Mouse (Mus musculus): ENCODE measurements around the gene Ift46. TPM values are rescaled to one million over a fixed set of nuclear protein-coding genes. Genes with fewer than 3 reads are reported as not detected.

Ift46 gene
- total RNA-seq (2017): 40.8 and 56.6 TPM in 2 replicates

DNA sequence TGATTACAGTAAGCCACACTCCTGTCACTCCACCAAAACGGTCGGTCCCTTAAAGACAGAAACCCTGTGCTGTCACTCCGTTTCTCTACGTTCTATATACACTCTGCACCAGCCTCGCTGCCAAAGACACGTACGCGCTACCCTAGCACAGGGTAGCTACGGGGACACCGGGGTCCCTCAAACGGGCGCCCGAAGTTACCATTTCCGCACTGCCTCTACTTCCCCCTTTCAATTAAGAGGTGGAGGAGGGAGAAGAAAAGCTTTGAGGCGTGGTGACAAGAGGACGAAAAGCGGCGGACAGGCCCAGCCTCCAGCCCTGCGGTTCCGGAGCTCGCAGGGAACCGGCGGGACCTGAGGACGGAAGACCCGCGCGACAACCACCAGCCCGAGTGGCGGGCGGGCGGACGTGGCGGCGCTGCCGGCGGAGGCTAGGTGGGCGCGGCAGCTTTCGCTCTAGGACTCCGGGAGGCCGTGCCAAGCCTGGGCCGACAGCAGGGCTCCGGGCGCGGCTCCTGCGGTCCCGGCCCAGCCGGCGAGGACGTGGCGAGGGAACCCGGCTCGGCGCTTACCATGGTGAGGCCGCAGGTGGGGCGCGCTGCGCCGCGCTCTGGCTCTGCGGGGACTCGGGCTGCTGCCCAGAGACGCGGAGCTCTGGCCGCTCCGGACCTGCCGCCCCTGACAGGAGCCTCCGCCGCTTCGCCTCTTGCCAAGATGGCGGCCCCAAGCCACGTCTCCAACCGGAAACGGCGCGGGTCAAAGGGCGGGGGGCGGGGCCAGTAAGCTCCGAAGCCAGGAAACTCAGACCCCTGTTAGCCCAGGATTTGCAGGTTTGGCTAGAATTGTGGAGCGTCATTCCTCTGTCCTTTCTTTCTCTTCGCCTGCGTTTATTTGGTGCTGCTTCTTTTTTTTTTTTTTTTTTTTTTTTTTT lies at the start of gene Ift46, which contains the start of gene Arcn1:
TSS of gene Ift46 (plus strand) at position 808 of the 928 bp plus-strand sequence.
TSS of gene Arcn1 (minus strand) at position 745 of the 928 bp plus-strand sequence.
- peak; percentile 83 to 90 for ATAC-seq (replicated peaks in 1 of 2; ENCODE audit: insufficient read depth in 1 of 2, low FRiP score in 2 of 2, low TSS enrichment in 1 of 2, low read depth in 1 of 2, poor library complexity in 2 of 2, severe bottlenecking in 2 of 2)

DNA sequence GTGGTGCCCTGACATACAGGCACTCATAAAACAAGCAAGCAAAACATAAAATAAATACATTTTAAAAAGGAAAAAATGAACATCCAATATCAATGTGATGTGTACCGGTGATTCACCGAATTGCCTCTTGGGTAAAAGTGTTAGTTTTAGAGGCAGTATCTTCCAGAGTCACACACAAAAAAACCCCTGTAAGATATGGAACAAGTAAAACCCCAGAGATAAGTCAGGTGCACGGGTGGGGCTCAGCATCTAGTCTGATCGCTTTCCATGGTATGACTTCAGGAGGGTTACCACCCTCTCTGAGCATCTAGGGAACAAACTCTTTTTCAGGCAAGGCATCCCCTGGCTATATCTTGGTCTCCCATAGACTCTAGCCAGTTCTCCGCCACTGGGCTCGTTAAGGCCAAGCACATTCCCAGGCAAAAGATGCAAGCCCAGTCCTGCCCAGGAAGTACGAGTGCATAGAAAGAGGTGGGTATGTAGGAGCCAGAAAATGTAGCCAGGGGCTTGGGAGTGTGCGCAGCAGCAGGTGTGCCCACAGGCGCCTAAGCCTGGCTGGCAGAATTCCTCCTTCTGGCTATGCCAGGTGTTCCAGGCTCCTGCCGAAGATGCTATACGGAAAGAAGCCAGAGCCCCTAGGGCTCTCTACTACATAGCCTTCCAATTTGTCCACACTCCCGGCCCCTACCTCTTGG lies 48.6 kb upstream of the Ift46 start:
- no peak for ATAC-seq (replicated peaks in 1 of 2; ENCODE audit: insufficient read depth in 1 of 2, low FRiP score in 2 of 2, low TSS enrichment in 1 of 2, low read depth in 1 of 2, poor library complexity in 2 of 2, severe bottlenecking in 2 of 2)

DNA sequence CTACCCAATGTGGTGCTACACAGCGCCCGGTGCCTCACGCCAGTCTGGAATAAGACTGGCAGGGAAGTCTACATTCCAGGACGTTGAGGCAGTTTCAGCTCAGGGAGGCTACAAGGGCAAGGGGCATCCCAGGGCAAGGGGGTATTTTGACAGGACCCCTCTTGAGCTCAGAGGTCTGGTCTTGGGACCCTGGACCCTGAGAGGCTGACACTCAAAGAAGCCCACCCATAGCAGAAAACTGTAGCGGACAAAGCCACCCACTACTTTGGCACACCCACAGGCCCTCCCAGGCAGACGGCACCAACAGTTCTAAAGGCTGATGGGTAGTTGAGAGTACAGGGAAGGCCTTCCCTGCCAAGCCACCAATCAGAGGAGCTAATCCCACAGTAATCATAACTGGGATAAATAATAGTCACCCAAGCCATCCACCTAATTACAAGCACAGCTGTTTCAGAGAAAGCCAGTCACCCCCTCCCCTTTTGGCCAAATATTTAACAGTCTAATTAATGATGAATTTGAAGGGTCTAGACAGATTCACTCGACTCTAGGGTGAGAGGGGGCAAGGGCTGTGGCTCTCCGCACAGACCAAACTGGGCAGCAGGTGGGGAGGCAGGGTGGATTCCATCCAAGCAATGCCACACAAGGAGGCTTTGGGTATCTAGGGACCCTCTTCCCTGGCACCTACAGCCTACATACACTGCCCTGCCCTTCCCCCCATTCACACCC lies 47.9 kb upstream of the Ift46 start:
- no peak for ATAC-seq (replicated peaks in 1 of 2; ENCODE audit: insufficient read depth in 1 of 2, low FRiP score in 2 of 2, low TSS enrichment in 1 of 2, low read depth in 1 of 2, poor library complexity in 2 of 2, severe bottlenecking in 2 of 2)

DNA sequence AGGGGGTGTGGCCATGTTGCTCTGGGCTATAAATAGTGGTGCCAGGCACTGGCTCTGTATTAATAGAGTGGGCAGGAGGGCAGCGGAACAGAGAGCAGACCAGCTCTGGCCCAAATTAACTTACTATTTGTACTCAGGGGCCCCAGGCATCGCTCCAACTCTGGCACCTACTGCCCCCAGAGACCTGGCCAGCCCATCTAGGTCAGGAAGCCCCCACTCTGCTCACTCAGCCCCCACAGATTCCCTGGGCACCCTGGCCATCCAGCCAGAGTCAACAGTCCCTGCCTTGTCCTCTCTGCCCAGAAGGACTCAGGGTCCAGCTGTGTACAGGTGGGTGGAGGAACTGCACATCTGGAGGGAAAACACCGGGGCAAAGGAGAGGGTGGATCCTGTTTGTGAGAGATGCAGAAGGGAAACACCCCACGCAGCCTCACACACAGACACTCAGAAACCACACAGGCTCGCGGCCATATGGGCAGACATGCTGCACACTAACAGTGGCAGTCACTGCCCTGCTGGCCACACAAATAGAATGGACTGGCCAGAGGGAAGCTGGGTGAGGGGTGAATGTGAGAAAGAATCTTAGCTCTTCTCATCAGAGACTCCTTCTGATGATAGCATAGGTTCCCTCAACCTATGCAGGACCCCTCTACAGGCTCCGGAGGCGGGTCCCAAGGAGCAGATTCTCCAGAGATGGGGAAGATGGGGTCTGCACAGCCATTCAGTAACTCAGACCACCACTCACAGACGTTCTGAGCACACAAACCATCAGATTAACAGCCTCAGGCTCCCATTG lies 47.2 kb upstream of the Ift46 start:
- ATAC-seq (replicated peaks in 1 of 2; ENCODE audit: insufficient read depth in 1 of 2, low FRiP score in 2 of 2, low TSS enrichment in 1 of 2, low read depth in 1 of 2, poor library complexity in 2 of 2, severe bottlenecking in 2 of 2): no peak

DNA sequence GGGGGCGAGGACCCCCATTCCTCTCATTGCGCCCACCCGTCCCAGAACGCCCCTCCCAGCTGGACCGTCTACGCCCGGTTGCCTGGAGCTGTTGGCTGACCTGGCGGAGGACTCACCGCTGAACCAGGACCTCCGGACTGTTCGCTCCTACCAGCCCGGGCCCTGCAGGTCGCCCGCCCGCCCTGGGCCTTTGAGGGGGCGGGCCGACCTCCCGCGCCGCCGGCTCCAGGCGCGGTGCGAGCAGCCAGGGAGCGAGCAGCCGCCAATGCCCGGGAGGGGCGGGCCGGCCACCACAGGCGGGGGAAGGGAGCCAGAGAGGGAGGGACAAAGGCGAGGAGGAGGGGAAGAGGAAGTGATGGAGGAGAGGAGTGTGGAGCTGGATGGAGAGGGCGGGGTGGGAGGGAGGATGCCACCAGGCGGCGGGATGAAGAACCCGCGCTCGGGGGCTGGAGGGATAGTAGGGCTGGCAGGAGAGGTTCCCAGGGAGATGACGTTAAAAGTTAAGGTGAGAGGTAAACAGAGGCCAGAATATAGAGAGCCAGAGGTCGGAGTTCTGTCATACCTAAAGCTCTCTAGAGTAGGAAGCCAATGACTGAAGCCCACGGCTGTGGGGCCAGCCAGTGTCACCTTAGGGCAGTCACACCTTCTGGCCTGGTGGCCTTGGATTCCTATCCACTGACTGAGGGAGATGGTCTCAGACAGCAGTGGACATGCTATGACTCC lies 46.4 kb upstream of the Ift46 start:
- peak; percentile 64 to 80 for ATAC-seq (replicated peaks in 1 of 2; ENCODE audit: insufficient read depth in 1 of 2, low FRiP score in 2 of 2, low TSS enrichment in 1 of 2, low read depth in 1 of 2, poor library complexity in 2 of 2, severe bottlenecking in 2 of 2)

DNA sequence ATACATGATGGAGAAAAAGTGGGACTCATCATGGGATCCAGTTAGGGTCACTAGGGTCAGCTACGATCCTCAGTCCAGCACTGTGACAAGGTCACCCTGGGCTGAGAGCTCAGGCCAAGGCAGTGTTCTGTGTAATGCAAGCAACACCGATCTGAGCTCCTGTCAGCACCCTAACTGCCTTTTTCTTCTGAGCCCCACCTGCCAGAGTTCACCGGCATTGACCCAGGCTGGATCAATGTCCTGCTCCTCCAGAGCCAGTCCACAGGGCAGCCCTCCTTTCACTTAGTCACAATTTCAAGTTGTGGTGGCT lies 45.9 kb upstream of the Ift46 start:
- no peak for ATAC-seq (replicated peaks in 1 of 2; ENCODE audit: insufficient read depth in 1 of 2, low FRiP score in 2 of 2, low TSS enrichment in 1 of 2, low read depth in 1 of 2, poor library complexity in 2 of 2, severe bottlenecking in 2 of 2)

DNA sequence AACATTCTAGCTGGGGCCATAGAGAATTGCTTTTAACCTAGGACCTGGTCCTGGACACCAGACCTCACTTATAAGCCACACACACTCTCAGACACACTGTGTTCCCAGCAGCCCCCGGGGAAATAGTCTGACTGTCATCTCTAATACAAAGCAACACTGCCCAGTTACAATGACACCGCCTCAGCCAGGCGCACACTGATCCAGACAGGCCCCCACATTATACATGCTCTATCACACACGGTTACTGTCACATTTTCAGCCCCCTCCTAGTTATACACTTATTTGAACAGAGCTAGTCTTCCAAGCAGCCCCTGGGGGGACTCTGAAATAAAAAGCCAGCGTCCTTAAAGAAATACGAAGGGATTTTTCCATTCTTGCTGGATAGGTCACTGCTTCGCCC lies 45.1 kb upstream of the Ift46 start:
- no peak for ATAC-seq (replicated peaks in 1 of 2; ENCODE audit: insufficient read depth in 1 of 2, low FRiP score in 2 of 2, low TSS enrichment in 1 of 2, low read depth in 1 of 2, poor library complexity in 2 of 2, severe bottlenecking in 2 of 2)

DNA sequence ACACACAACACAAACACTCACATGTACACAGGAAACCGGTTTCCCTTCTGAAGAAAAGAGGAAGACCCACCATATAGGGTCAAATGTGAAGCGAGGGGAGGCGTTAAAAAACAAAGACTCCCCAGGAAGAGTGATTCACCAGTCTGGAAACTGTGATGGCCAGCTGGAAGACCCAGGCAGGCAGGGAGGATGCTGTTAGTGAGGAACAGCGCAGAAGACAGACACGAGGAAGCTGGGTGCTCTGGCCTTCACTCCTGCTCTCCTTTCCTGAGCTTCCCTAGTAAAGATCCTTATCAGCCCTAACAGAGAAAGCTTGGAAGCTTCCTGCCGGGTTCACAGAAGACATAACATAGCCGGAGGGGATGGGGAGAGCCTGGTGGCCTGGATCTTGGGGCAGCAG lies 44.7 kb upstream of the Ift46 start:
- no peak for ATAC-seq (replicated peaks in 1 of 2; ENCODE audit: insufficient read depth in 1 of 2, low FRiP score in 2 of 2, low TSS enrichment in 1 of 2, low read depth in 1 of 2, poor library complexity in 2 of 2, severe bottlenecking in 2 of 2)

DNA sequence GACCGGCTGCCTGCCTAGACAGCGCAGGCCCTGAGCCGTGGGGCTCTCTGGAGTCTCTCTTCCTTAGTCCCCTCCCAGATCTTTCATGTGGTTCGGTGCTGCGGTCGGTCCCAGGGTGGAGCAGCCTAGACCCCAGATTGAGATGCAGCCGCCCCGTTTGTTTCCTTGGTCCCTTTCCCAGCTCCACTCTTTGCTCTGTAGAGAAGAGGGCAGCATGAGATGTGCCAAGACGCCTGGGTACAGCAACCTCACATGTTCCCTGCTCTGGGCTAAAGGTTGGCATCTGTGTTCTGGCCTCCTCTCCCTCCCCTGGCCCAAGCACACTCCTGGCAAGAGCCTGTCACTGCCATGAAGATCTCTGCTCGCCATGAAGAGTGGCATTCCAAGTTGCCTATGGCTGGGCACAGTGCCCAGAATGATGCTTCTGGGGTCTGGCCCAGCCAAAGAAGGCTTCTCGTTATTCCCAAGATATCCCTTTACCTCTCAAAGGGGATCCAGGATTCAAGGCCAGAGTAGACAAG lies 44.1 kb upstream of the Ift46 start:
- no peak for ATAC-seq (replicated peaks in 1 of 2; ENCODE audit: insufficient read depth in 1 of 2, low FRiP score in 2 of 2, low TSS enrichment in 1 of 2, low read depth in 1 of 2, poor library complexity in 2 of 2, severe bottlenecking in 2 of 2)

DNA sequence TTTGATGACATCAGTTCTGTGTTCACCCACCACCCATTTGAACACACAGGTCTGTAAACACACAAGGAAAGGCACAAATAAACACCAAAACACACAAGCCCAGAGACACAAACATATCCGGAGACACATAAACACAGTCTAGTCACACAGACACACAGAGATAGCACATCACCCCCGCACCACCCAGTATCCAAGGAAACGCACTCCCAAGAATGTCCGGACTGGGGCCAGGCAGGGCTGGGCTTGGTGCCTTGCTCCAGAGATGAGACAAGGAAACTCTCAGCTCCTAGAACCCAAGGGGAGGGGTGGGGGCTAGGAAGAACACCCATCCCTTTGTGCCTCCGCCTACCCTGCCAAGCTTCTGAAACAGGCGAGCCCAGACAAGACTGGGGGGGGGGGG lies 43.5 kb upstream of the Ift46 start:
- no peak for ATAC-seq (replicated peaks in 1 of 2; ENCODE audit: insufficient read depth in 1 of 2, low FRiP score in 2 of 2, low TSS enrichment in 1 of 2, low read depth in 1 of 2, poor library complexity in 2 of 2, severe bottlenecking in 2 of 2)

DNA sequence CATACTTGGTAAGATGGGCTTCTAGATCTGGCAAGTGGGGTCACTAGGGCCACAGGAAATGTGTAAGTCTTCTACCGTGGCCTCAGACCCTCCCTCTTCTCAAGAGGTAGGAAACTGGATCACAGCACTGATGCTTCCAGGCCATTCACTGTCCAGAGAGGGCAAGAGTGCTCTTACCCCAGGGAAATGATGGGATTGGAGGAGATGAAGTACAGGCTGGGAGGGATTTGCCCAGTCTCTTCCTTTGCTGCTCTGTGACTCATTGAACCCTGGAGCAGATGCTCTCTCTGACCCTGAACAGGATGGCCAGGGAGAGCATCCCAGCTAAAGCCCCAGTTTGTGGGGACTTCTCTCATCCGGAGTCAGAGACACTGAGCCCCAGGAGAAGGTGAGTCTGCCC lies 43.0 kb upstream of the Ift46 start:
- no peak for ATAC-seq (replicated peaks in 1 of 2; ENCODE audit: insufficient read depth in 1 of 2, low FRiP score in 2 of 2, low TSS enrichment in 1 of 2, low read depth in 1 of 2, poor library complexity in 2 of 2, severe bottlenecking in 2 of 2)

DNA sequence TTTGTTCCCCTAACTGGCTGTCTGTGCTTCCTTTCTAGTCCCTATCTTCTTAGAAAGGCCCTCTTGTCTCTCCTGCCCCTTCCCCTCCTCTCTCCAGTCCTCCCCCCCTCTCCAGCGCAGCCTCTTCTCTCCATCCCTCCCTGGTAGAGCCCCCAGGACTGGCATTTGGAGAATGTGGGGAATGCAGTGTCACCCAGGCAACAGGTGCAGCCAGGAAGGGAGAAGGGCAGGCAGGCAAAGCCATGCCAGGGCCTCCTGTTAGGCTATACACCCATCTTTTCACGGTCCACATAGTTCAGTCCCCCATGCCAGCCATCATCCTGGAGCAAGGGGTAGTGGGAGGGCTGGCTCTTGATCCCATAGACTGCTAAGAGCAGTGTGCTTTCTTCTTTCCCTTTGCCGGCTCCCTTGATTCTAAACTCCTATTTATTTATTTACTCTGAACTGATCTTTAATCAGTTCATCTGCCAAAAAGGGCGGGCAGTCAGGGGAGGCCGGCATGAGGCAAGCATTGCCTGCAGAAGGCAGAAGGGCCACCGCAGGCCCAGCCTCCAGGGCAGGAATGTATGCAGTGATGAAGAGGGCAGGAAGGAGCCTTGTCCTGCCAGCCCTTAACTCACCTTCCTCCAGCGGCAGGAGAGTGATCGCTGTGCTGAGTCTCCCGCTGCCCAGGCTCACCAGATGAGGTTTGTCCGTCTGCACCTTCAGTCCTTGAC lies 41.1 kb upstream of the Ift46 start:
- no peak for ATAC-seq (replicated peaks in 1 of 2; ENCODE audit: insufficient read depth in 1 of 2, low FRiP score in 2 of 2, low TSS enrichment in 1 of 2, low read depth in 1 of 2, poor library complexity in 2 of 2, severe bottlenecking in 2 of 2)

DNA sequence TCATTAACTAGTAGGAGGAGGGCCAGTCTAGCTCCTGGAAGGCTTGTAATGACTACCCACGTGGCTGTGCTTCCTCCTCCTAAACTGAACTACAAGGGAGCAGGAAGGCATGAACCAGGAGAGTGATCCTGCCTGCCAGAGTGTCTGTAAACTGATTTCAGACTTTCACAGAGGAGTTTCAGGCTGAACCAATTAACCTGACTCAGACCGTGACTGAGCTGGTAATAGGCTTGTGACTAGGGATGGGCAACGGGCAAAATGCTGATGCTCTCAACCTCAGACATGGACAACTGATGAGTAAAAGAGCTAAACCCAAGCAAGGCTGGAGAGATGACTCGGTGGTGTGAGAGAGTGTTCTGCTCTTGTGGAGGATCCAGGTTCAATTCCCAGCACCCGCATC lies 40.3 kb upstream of the Ift46 start:
- no peak for ATAC-seq (replicated peaks in 1 of 2; ENCODE audit: insufficient read depth in 1 of 2, low FRiP score in 2 of 2, low TSS enrichment in 1 of 2, low read depth in 1 of 2, poor library complexity in 2 of 2, severe bottlenecking in 2 of 2)

DNA sequence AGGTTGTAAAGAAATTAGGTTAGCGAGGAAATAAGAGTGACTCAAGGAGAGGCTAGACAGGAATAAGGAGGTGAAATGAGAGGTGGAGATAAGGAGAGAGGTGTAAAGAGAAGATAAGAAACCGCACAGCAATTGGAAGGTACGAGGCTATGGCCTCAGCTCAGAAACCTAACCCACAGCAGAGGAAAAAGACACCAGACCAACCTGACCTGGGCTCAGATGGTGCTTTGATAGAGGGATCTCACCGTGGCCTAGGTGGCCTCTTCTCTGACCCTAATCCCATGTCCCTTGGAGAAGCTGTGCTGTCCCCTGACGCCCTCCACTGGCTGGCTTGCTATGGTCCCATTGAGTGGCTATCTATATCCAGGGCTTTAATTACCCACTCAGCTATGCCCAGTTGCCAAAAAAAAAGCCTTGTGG lies 35.6 kb upstream of the Ift46 start:
- ATAC-seq (replicated peaks in 1 of 2; ENCODE audit: insufficient read depth in 1 of 2, low FRiP score in 2 of 2, low TSS enrichment in 1 of 2, low read depth in 1 of 2, poor library complexity in 2 of 2, severe bottlenecking in 2 of 2): no peak

DNA sequence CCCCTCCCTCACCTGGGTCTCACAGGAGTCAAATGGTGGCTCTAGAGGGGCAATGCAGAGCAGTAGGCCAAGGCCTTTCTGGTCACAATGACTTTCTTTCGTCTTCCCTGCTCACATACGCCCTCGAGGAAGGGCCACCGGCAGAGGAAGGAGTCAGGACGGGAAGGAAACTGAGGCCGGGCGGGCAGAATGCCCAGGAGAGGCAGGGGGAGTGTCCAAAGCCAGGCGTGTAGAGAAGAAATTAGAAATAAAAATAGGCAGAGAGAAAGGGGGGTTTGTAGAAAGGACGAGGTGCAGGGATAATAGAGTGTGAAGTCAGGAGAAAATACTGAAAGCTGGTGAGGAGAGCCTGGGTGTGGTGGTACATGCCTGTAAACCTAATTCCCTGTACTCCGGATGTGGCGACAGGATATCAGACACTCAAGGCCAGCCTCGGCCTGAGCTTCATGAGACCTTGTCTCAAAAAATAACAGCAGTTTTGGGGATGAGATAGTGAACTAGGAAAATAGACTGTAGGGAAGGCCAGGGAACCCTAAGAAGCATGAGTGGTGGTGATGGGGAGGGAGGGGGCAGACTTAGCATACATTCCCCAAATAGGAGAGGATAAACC lies 34.7 kb upstream of the Ift46 start:
- no peak for ATAC-seq (replicated peaks in 1 of 2; ENCODE audit: insufficient read depth in 1 of 2, low FRiP score in 2 of 2, low TSS enrichment in 1 of 2, low read depth in 1 of 2, poor library complexity in 2 of 2, severe bottlenecking in 2 of 2)

Data from hematopoietic stem cell, adult 5-6 weeks (primary cell).